Mouse (Mus musculus) G1E (cell line): ENCODE data around the gene Notch4.

ENCODE experiments used
- CTCF ChIP-seq: IDR thresholded peaks from 2 replicates; pipeline ENCODE4 v1.5.1; 2012; ENCODE audit warnings: low read depth, low read length, inconsistent platforms, mixed read lengths
- GATA1 ChIP-seq: IDR thresholded peaks from 2 replicates; pipeline ENCODE4 v1.6.1; 2012; ENCODE audit warnings: borderline replicate concordance, low read length, inconsistent platforms, mixed read lengths
- GATA2 ChIP-seq: IDR thresholded peaks from 2 replicates; pipeline ENCODE4 v1.6.1; 2012; ENCODE audit warnings: low read depth, low read length, inconsistent platforms, borderline replicate concordance
- POLR2AphosphoS5 ChIP-seq: IDR thresholded peaks from 2 replicates; pipeline ENCODE4 v1.6.1; 2012; ENCODE audit warnings: low read depth, low read length, inconsistent platforms; ENCODE audit not compliant: insufficient replicate concordance
- TAL1 ChIP-seq: conservative IDR thresholded peaks from 2 replicates; pipeline ENCODE4 v1.6.1; 2012; ENCODE audit warnings: low read depth, low read length, inconsistent platforms, mixed read lengths

DNA sequence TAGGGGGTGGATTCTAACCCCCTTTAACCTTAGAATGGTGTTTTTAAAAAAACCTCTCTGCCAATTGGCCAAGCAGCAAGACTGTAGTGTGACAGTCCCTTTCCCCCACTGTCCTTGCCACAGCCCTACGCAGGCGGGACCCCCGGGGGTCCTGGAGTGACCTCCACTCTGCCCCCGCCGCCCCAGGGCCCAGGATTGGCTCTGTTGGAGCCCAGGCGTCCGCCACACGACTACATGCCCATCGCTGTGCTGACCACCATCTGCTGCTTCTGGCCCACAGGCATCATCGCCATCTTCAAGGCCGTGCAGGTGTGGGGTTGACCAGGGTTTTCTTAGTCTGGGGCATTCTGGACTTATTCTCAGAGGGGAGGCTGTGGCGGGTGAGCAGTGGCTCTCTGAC lies 67.6 kb downstream of the Notch4 start:
- TF ChIP-seq GATA1 = no peak
- no peak for TF ChIP-seq GATA2
- TF ChIP-seq CTCF = no peak
- no peak for TF ChIP-seq TAL1
- no peak for TF ChIP-seq POLR2AphosphoS5
